In genomic region chr1:89977261-89977660, GRCm38 (mm10) we compare ENCODE assay signal across 27 mouse cellular contexts. TPM values are rescaled to one million over a fixed set of nuclear protein-coding genes. Genes with fewer than 3 reads are reported as not detected.
DNase-seq lines count a peak whose midpoint lies in the region; ATAC-seq and TF ChIP-seq lines count a peak whose summit lies in the region.
"Had no signal": no experiment of that assay in that cellular context is flagged by ENCODE, and none has a peak within 500 bp of the region (broad histone marks: within the 10 kb centered on the region; RNA-seq: fewer than 3 reads in every experiment).

No protein-coding gene starts in this region.

- H3K4me3 ChIP-seq in forebrain, embryonic 11.5 days (ENCODE audit: low read depth, low read length), result no peak overlapping the region
- H3K4me3 ChIP-seq in forebrain, embryonic 10.5 days, result no peak overlapping the region
- no peak overlapping the region for H3K4me3 ChIP-seq in gastrocnemius, adult 2 months
- no peak overlapping the region for H3K4me3 ChIP-seq in midbrain, embryonic 11.5 days (ENCODE audit: low read depth, low read length)
- no peak overlapping the region for H3K4me3 ChIP-seq in midbrain, postnatal 0 days (ENCODE audit: low read depth, low read length)

- no peak for ATAC-seq in forebrain, embryonic 11.5 days (replicated peaks; ENCODE audit: low FRiP score)
- ATAC-seq in midbrain, embryonic 11.5 days (ENCODE audit: low FRiP score), result no peak
- ATAC-seq in midbrain, postnatal 0 days (ENCODE audit: low FRiP score), result no peak
- ATAC-seq: activated CD4-positive, CD25-positive, alpha-beta regulatory T cell, adult 4 months; CD4-positive, CD25-positive, alpha-beta regulatory T cell, adult 4 months; Patski had no signal

- TF ChIP-seq CTCF in gastrocnemius, adult 2 months (IDR thresholded peaks at IDR 0.05), result no peak
- no peak for TF ChIP-seq CTCF in midbrain, postnatal 0 days (IDR thresholded peaks at IDR 0.05)

- WGBS in forebrain, embryonic 11.5 days, result 88% methylated on average over 8 of the region's 8 CpGs
- WGBS in forebrain, embryonic 10.5 days, result 94% methylated on average over 8 of the region's 8 CpGs
- 90% methylated on average over 8 of the region's 8 CpGs for WGBS in midbrain, embryonic 11.5 days
- 90% methylated on average over 8 of the region's 8 CpGs for WGBS in midbrain, postnatal 0 days

- intact Hi-C loops in gastrocnemius, adult 2 months (cut with DNase I), result no loop called here

- peak; percentile 41 for DNase-seq in forebrain, embryonic 11.5 days (ENCODE audit: low spot score)
- no peak for DNase-seq in forebrain, embryonic 10.5 days (ENCODE audit: extremely low spot score, low spot score)
- peak; percentile 8 for DNase-seq in gastrocnemius, adult 2 months
- no peak for DNase-seq in gastrocnemius, postnatal 10 days
- DNase-seq in heart, adult 11 months, result peak; percentile 58
- no peak for DNase-seq in heart, adult 9 months (ENCODE audit: low spot score in 2 of 2)
- DNase-seq in midbrain, embryonic 11.5 days (ENCODE audit: low spot score, missing footprints), result peak; percentile 77
- no peak for DNase-seq in midbrain, postnatal 0 days (ENCODE audit: low spot score)
- DNase-seq: adrenal gland, adult 2 months; adrenal gland, adult 8-10 months; adrenal gland, postnatal 10 days; adrenal gland, postnatal 14 days; adrenal gland, postnatal 25 days; adrenal gland, postnatal 36 days; B cell, adult 2 months; cerebellum, adult 11 months; cerebellum, adult 11-12 months had no signal

- no peak overlapping the region for H3K9ac ChIP-seq in forebrain, embryonic 11.5 days (ENCODE audit: low read length)
- no peak overlapping the region for H3K9ac ChIP-seq in midbrain, embryonic 11.5 days (ENCODE audit: low read length)
- no peak overlapping the region for H3K9ac ChIP-seq in midbrain, postnatal 0 days (replicated peaks; ENCODE audit: low read length, poor library complexity, severe bottlenecking)

- no peaks in the 10 kb centered on the region for H3K36me3 ChIP-seq in forebrain, embryonic 11.5 days (ENCODE audit: control insufficient read depth, insufficient read depth, low read length)
- no peaks in the 10 kb centered on the region for H3K36me3 ChIP-seq in forebrain, embryonic 10.5 days (replicated peaks)
- H3K36me3 ChIP-seq in midbrain, embryonic 11.5 days (ENCODE audit: control insufficient read depth, insufficient read depth, low read length), result no peaks in the 10 kb centered on the region
- no peaks in the 10 kb centered on the region for H3K36me3 ChIP-seq in midbrain, postnatal 0 days (ENCODE audit: insufficient read depth, low read length)
- H3K36me3 ChIP-seq: G1E had no signal

- H3K27me3 ChIP-seq in forebrain, embryonic 11.5 days (ENCODE audit: control insufficient read depth, insufficient read depth, low read length), result no peaks in the 10 kb centered on the region; the same call in 1 of the 2 replicates
- H3K27me3 ChIP-seq in forebrain, embryonic 10.5 days (ENCODE audit: poor library complexity, severe bottlenecking), result peaks cover 37% of the 10 kb centered on the region
- no peaks in the 10 kb centered on the region for H3K27me3 ChIP-seq in midbrain, embryonic 11.5 days (ENCODE audit: control insufficient read depth, insufficient read depth, low read length)
- H3K27me3 ChIP-seq in midbrain, postnatal 0 days (ENCODE audit: insufficient read depth, low read length), result no peaks in the 10 kb centered on the region
- H3K27me3 ChIP-seq: CH12.LX had no signal

- no peaks in the 10 kb centered on the region for H3K4me1 ChIP-seq in forebrain, embryonic 11.5 days (replicated peaks; ENCODE audit: control insufficient read depth, insufficient read depth, low read length)
- H3K4me1 ChIP-seq in forebrain, embryonic 10.5 days, result peaks cover 7% of the 10 kb centered on the region; the same call in 1 of the 2 replicates
- H3K4me1 ChIP-seq in midbrain, embryonic 11.5 days (ENCODE audit: control insufficient read depth, insufficient read depth, low read length), result no peaks in the 10 kb centered on the region
- H3K4me1 ChIP-seq in midbrain, postnatal 0 days (ENCODE audit: insufficient read depth, low read length), result no peaks in the 10 kb centered on the region

- H3K9me3 ChIP-seq in forebrain, embryonic 11.5 days (ENCODE audit: control insufficient read depth, low read length), result no peaks in the 10 kb centered on the region
- no peaks in the 10 kb centered on the region for H3K9me3 ChIP-seq in forebrain, embryonic 10.5 days
- H3K9me3 ChIP-seq in midbrain, embryonic 11.5 days (ENCODE audit: control insufficient read depth, low read length), result no peaks in the 10 kb centered on the region
- no peaks in the 10 kb centered on the region for H3K9me3 ChIP-seq in midbrain, postnatal 0 days (ENCODE audit: low read length)

- H3K27ac ChIP-seq in forebrain, embryonic 11.5 days (ENCODE audit: low read depth, low read length), result no peak overlapping the region
- no peak overlapping the region for H3K27ac ChIP-seq in forebrain, embryonic 10.5 days
- H3K27ac ChIP-seq in gastrocnemius, adult 2 months, result no peak overlapping the region
- no peak overlapping the region for H3K27ac ChIP-seq in midbrain, embryonic 11.5 days (ENCODE audit: low read depth, low read length)
- H3K27ac ChIP-seq in midbrain, postnatal 0 days (ENCODE audit: low read depth, low read length), result no peak overlapping the region

- H3K4me2 ChIP-seq in forebrain, embryonic 11.5 days (ENCODE audit: low read depth, low read length, severe bottlenecking), result no peak overlapping the region
- H3K4me2 ChIP-seq in midbrain, embryonic 11.5 days, result no peak overlapping the region
- H3K4me2 ChIP-seq in midbrain, postnatal 0 days (ENCODE audit: low read depth, low read length, poor library complexity, severe bottlenecking), result no peak overlapping the region

RNA-seq across cellular contexts. Expression of gene Asb18, which starts 37.2 kb away (rescaled TPM):
- polyA plus RNA-seq in forebrain, embryonic 11.5 days (2014; fragmentation: Nextera tagmentation; extraction: Ambion mirVana), result not detected in 2 replicates
- not detected in 2 replicates for polyA plus RNA-seq in forebrain, embryonic 10.5 days (2016; fragmentation: Nextera tagmentation; extraction: Ambion mirVana)
- 10 to 100 TPM; 18.0 to 39.9 TPM for total RNA-seq in gastrocnemius, adult 2 months (2021)
- total RNA-seq in gastrocnemius, postnatal 10 days (2021), result 1 to 10 TPM; 5.1 to 5.8 TPM
- polyA plus RNA-seq in midbrain, embryonic 11.5 days (2014; fragmentation: Nextera tagmentation; extraction: Ambion mirVana), result 0.07 TPM in 1 of 2 replicates, not detected in the other
- total RNA-seq in midbrain, postnatal 0 days (2014; rRNA removed), result 0.61 and 1.6 TPM in 2 replicates
- 0.28 and 0.39 TPM in 2 replicates for polyA plus RNA-seq in midbrain, postnatal 0 days (2015; fragmentation: Nextera tagmentation; extraction: Ambion mirVana)
- total RNA-seq: adrenal gland, adult 18-20 months; adrenal gland, adult 2 months; adrenal gland, adult 8-10 months; adrenal gland, postnatal 14 days; adrenal gland, postnatal 25 days; adrenal gland, postnatal 36 days; CH12.LX; ES-E14; MEL had no signal
- polyA plus RNA-seq: activated CD4-positive, CD25-positive, alpha-beta regulatory T cell, adult 4 months; adrenal gland, adult 2 months; C2C12; CD4-positive, CD25-positive, alpha-beta regulatory T cell, adult 4 months; G1E; Patski had no signal

RNA-seq across cellular contexts. Expression of gene Gbx2, which starts 46.3 kb away (rescaled TPM):
- 5.0 and 6.7 TPM in 2 replicates for polyA plus RNA-seq in forebrain, embryonic 11.5 days (2014; fragmentation: Nextera tagmentation; extraction: Ambion mirVana)
- polyA plus RNA-seq in forebrain, embryonic 10.5 days (2016; fragmentation: Nextera tagmentation; extraction: Ambion mirVana), result 1.2 and 1.5 TPM in 2 replicates
- total RNA-seq in gastrocnemius, adult 2 months (2021), result under 1 TPM in 1 of 2 experiments, not detected in 1; 0.56 TPM
- not detected for total RNA-seq in gastrocnemius, postnatal 10 days (2021)
- polyA plus RNA-seq in midbrain, embryonic 11.5 days (2014; fragmentation: Nextera tagmentation; extraction: Ambion mirVana), result 9.6 TPM in 2 replicates
- 9.9 and 10.8 TPM in 2 replicates for total RNA-seq in midbrain, postnatal 0 days (2014; rRNA removed)
- polyA plus RNA-seq in midbrain, postnatal 0 days (2015; fragmentation: Nextera tagmentation; extraction: Ambion mirVana), result 15.2 and 22.8 TPM in 2 replicates
- total RNA-seq: adrenal gland, adult 18-20 months; adrenal gland, adult 2 months; adrenal gland, adult 8-10 months; adrenal gland, postnatal 10 days; adrenal gland, postnatal 14 days; adrenal gland, postnatal 25 days; adrenal gland, postnatal 36 days; adrenal gland, postnatal 4 days; CH12.LX; MEL had no signal
- polyA plus RNA-seq: activated CD4-positive, CD25-positive, alpha-beta regulatory T cell, adult 4 months; adrenal gland, adult 2 months; CD4-positive, CD25-positive, alpha-beta regulatory T cell, adult 4 months; G1E had no signal

Comparison
In these comparisons a context has a peak if more than half of its experiments do, and no peak if none do; other contexts are left out.
1. DNase-seq: peak in forebrain, embryonic 11.5 days (single experiment), gastrocnemius, adult 2 months (single experiment), heart, adult 11 months (single experiment) and midbrain, embryonic 11.5 days (single experiment); none in forebrain, embryonic 10.5 days (single experiment), gastrocnemius, postnatal 10 days (single experiment), heart, adult 9 months (0 of 2) and midbrain, postnatal 0 days (single experiment).